Mouse (Mus musculus) forebrain, embryonic 12.5 days (tissue): ENCODE measurements around the gene Elovl2. TPM values are rescaled to one million over a fixed set of nuclear protein-coding genes. Genes with fewer than 3 reads are reported as not detected.

Experiments used
- ATAC-seq: fragments of 200-750 bp; cut with Nextera tagmentation; 2 replicates; pipeline ENCODE4 v1.8.0; 2017; ENCODE audit warnings: moderate TSS enrichment; ENCODE audit not compliant: low FRiP score
- H3K27ac ChIP-seq: fragments of 300-500 bp; sonication (generic); 2 replicates; pipeline ENCODE4 v1.5.1; 2016; ENCODE audit warnings: mild to moderate bottlenecking
- H3K27me3 ChIP-seq: fragments of 300-500 bp; sonication (generic); 2 replicates; pipeline ENCODE4 v1.6.1; 2016; ENCODE audit warnings: mild to moderate bottlenecking
- H3K36me3 ChIP-seq: fragments of 300-500 bp; sonication (generic); replicated peaks from 2 replicates; pipeline ENCODE4 v1.6.1; 2016; ENCODE audit warnings: mild to moderate bottlenecking
- H3K4me1 ChIP-seq: fragments of 300-500 bp; sonication (generic); 2 replicates; pipeline ENCODE4 v1.6.1; 2016
- H3K4me2 ChIP-seq: fragments of 300-500 bp; sonication (generic); 2 replicates; pipeline ENCODE4 v1.6.1; 2016; ENCODE audit warnings: mild to moderate bottlenecking, moderate library complexity
- H3K4me3 ChIP-seq: fragments of 300-500 bp; sonication (generic); replicated peaks from 2 replicates; pipeline ENCODE4 v1.5.1; 2016; ENCODE audit warnings: mild to moderate bottlenecking
- H3K9ac ChIP-seq: fragments of 300-500 bp; sonication (generic); 2 replicates; pipeline ENCODE4 v1.6.1; 2016; ENCODE audit warnings: mild to moderate bottlenecking
- H3K9me3 ChIP-seq: fragments of 300-500 bp; sonication (generic); 2 replicates; pipeline ENCODE4 v1.6.1; 2016
- WGBS: fragments of 180-500 bp; shearing (Covaris S2); methylation state at CpG from one replicate; pipeline ENCODE4 v1.1.7; 2016; 5-methylcytosine and 5-hydroxymethylcytosine counted together
- polyA plus RNA-seq: library from polyadenylated mRNA; unstranded; fragments of >200 nt; fragmentation: Nextera tagmentation; extraction: Ambion mirVana; gene quantifications from 2 replicates; pipeline ENCODE4 v1.2.1, GENCODE M21; 2016

The Elovl2 gene
- polyA plus RNA-seq, 1 experiment from 2014 or later: 51.6 TPM

DNA sequence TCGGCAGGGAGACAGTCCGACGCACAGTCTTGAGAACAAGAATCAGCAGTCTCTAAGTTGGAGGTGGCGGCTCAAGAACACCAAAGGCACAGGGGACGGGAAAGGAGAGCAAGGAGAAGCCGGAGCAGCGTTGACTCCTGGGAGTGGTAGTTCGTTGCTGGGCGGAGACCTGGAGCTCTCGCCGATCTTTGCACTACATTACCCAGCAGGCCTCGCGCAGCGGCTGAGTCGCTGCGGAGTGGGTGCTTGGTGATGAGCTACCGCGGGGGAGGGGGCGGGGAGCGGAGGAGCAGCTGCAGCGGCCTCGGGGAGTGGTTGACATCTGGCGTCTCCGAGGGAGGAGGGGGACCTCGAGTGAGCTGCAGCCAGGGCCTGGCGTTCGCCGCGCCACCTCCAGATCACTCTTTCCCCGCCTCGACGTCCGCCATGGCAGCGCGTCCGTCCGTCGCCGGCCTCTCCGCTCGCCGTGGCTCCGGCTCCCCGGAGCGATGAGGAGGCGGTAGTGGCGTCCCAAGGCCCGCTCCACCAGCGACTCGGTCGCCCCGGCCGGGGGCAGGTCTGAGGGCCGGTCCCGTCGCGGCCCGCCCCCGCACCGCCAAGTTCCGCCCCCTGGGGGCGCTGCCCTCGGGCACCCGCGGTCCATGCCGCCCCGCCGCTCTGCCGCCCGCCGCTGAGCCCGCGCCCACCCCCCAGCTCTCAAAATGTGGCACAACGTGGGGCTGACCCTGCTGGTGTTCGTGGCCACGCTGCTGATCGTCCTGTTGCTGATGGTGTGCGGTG lies 29.5 kb upstream of the Elovl2 start, which contains the start of gene Smim13:
TSS of gene Smim13 (plus strand) at position 307 of the 780 bp plus-strand sequence.
- Histone ChIP-seq H3K9me3 (no peaks in the 10 kb centered on the region), H3K36me3 (no peaks in the 10 kb centered on the region), H3K27ac (peak within 1 kb of the TSS; percentile 86), H3K4me3 (peak within 1 kb of the TSS; percentile 77), H3K9ac (peak within 1 kb of the TSS; percentile 79), H3K4me2 (peak within 1 kb of the TSS; percentile 73), H3K27me3 (no peaks in the 10 kb centered on the region), H3K4me1 (0 out of 2 replicates have a peak, but pooled peaks cover 7% of the 10 kb centered on the region)
- ATAC-seq: peak; percentile 98
- under 1% methylated on average over 74 of the region's 78 CpGs for WGBS

- ATAC-seq: peak; percentile 12
- Histone ChIP-seq H3K27me3 (no peaks in the 10 kb centered on the region), H3K27ac (0 out of 2 replicates have a peak overlapping the region, but pooled peaks have one; percentile 43), H3K4me2 (peak overlapping the region; percentile 73), H3K9ac (peak overlapping the region; percentile 47), H3K9me3 (no peaks in the 10 kb centered on the region), H3K4me3 (peak overlapping the region; percentile 77), H3K36me3 (no peaks in the 10 kb centered on the region), H3K4me1 (0 out of 2 replicates have a peak, but pooled peaks cover 7% of the 10 kb centered on the region)
- WGBS: 47% methylated on average over 12 of the region's 12 CpGs
These were observed 28.7 kb upstream of the Elovl2 start for GRCm38 (mm10) chr13:41248751-41249520.

GRCm38 (mm10) chr13:41244306-41244830 lies 24.2 kb upstream of the Elovl2 start:
- H3K9me3 ChIP-seq: no peaks in the 10 kb centered on the region
- no peaks in the 10 kb centered on the region for H3K4me1 ChIP-seq
- WGBS: 60% methylated on average over 6 of the region's 6 CpGs
- no peaks in the 10 kb centered on the region for H3K36me3 ChIP-seq
- no peak for ATAC-seq
- H3K9ac ChIP-seq: no peak overlapping the region
- H3K27ac ChIP-seq: no peak overlapping the region
- no peak overlapping the region for H3K4me3 ChIP-seq
- peaks cover 7% of the 10 kb centered on the region; the same call in 1 of the 2 replicates for H3K27me3 ChIP-seq
- H3K4me2 ChIP-seq: no peak overlapping the region

- no peaks in the 10 kb centered on the region for H3K4me1 ChIP-seq
- ATAC-seq: no peak
- no peaks in the 10 kb centered on the region for H3K9me3 ChIP-seq
- no peak overlapping the region for H3K4me2 ChIP-seq
- WGBS: 74% methylated on average over 2 of the region's 2 CpGs
- H3K27me3 ChIP-seq: peaks cover 9% of the 10 kb centered on the region; the same call in 1 of the 2 replicates
- no peak overlapping the region for H3K4me3 ChIP-seq
- no peak overlapping the region for H3K9ac ChIP-seq
- H3K36me3 ChIP-seq: no peaks in the 10 kb centered on the region
- no peak overlapping the region for H3K27ac ChIP-seq
These were observed 21.4 kb upstream of the Elovl2 start for GRCm38 (mm10) chr13:41241557-41241956.

GRCm38 (mm10) chr13:41238805-41239130 lies 18.6 kb upstream of the Elovl2 start:
- Histone ChIP-seq H3K9ac (no peak overlapping the region), H3K4me3 (no peak overlapping the region), H3K27ac (no peak overlapping the region), H3K9me3 (no peaks in the 10 kb centered on the region), H3K27me3 (peaks cover 13% of the 10 kb centered on the region; the same call in 1 of the 2 replicates), H3K36me3 (no peaks in the 10 kb centered on the region), H3K4me2 (no peak overlapping the region), H3K4me1 (no peaks in the 10 kb centered on the region)
- ATAC-seq: no peak
- 18% methylated on average over 5 of the region's 5 CpGs for WGBS

DNA sequence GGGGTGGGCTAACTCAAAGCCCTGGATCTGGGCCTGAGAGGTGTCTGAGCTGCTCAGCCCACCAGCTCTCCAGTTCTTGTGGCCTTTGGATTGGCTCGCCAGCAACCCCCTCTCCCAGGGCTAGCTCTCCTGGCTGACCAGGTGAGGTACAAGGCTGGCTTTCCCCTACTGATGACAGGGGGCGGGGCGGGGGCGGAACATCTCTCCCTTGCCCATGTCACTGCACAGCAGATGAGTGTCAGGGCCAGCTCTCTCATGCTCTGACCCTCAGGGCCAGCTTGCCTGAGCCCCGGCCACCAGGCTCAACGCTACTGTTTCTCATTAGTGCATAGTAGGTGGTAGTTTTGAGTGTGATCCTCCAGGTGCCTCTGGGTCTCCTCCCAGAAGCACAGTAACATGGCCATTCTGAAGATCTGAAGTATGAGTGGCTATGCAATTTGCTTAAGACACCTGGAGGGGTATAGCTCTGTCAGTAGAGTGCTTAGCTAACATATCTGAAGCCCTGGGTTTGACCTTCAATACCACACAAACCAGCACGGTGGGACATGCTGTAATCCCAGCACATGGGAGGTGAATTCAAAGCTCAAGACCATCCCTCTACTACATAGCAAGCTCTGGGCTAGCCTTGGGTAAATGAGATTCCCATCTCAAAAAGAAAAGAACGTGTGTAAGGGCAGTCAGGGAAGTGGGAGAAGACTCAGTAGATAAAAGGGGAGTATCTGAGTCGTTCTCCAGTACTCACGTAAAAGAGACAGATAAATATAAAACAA lies 18.0 kb upstream of the Elovl2 start:
- WGBS: 77% methylated on average over 10 of the region's 10 CpGs
- H3K27me3 ChIP-seq: peaks cover 13% of the 10 kb centered on the region; the same call in 1 of the 2 replicates
- no peaks in the 10 kb centered on the region for H3K36me3 ChIP-seq
- H3K4me1 ChIP-seq: no peaks in the 10 kb centered on the region
- no peak overlapping the region for H3K27ac ChIP-seq
- no peaks in the 10 kb centered on the region for H3K9me3 ChIP-seq
- no peak overlapping the region for H3K4me2 ChIP-seq
- H3K9ac ChIP-seq: no peak overlapping the region
- ATAC-seq: no peak
- no peak overlapping the region for H3K4me3 ChIP-seq

DNA sequence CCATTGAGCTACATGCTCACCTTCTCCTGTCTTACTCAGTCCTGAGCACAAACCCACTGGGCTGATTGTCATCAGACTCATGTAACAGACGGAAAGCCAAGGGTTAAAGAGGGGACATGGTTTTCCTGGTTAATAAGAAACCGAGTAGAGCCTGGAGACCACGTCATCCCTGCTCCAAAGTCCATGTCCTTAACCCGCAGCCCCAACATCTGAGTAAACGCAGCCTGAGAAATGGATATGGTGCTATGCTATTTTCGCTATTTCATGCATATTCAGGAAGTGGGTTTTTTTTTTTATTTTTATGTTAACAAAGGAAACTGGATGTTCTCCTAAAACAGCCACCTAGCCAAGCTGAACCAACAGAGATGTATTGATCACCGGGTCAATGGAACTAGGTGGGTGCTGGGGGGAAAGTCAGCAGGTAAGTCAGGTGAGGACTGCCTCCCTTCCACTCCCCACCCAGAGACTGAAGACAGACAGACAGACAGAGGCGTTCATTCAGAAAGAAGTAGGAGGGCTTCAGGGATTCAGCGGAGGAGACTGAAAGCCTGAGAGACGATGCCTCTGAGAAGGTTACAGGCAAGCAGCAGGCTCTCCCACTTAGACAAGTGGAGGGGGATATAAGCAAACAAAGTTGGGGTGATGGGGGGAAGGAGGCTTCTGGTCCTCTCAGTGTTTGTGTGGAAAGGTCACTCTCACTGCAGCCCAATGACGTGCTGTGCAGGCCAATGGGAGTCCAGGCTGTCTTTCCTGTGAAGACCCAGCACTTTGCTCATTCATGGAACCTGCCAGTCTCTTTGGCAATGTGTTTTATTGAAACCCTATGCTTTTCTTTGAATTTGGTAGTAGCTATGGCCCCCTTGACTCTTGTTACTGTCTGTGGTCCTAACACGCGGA lies 15.9 kb upstream of the Elovl2 start:
- no peaks in the 10 kb centered on the region for H3K9me3 ChIP-seq
- no peak overlapping the region for H3K9ac ChIP-seq
- WGBS: 83% methylated on average over 13 of the region's 13 CpGs
- no peaks in the 10 kb centered on the region for H3K4me1 ChIP-seq
- no peak overlapping the region for H3K4me3 ChIP-seq
- no peak overlapping the region for H3K4me2 ChIP-seq
- H3K27ac ChIP-seq: no peak overlapping the region
- no peak for ATAC-seq
- no peaks in the 10 kb centered on the region for H3K36me3 ChIP-seq
- H3K27me3 ChIP-seq: peaks cover 13% of the 10 kb centered on the region; the same call in 1 of the 2 replicates

DNA sequence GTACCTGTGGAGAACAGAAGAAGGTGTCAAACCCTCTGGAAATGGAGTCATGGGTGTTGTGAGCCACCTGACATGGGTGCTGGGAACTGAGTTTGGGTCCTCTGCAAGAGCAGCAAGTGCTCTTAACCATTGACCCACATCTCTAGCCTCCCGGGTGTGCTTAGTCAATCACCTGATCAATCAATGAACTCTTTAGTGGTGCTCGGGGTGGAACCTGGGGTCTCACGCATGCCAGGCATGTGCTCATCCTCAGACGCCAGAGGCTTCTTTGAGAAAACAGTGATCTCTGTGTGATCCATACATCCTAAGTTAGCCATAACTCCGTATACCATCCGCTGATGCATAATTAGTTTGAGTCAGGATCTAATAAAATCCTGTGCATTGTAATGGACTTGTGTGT lies 15.0 kb upstream of the Elovl2 start:
- WGBS: 91% methylated on average over 6 of the region's 6 CpGs
- Histone ChIP-seq H3K9ac (no peak overlapping the region), H3K9me3 (no peaks in the 10 kb centered on the region), H3K36me3 (no peaks in the 10 kb centered on the region), H3K27ac (no peak overlapping the region), H3K4me3 (no peak overlapping the region), H3K27me3 (peaks cover 13% of the 10 kb centered on the region; the same call in 1 of the 2 replicates), H3K4me2 (no peak overlapping the region), H3K4me1 (no peaks in the 10 kb centered on the region)
- ATAC-seq: no peak

- Histone ChIP-seq H3K4me2 (no peak overlapping the region), H3K27me3 (0 out of 2 replicates have a peak, but pooled peaks cover 4% of the 10 kb centered on the region), H3K27ac (no peak overlapping the region), H3K9me3 (no peaks in the 10 kb centered on the region), H3K36me3 (no peaks in the 10 kb centered on the region), H3K4me1 (no peaks in the 10 kb centered on the region), H3K9ac (no peak overlapping the region), H3K4me3 (no peak overlapping the region)
- ATAC-seq: no peak
- WGBS: 81% methylated on average over 7 of the region's 7 CpGs
These were observed 13.0 kb upstream of the Elovl2 start for GRCm38 (mm10) chr13:41233241-41233640.

- H3K27me3 ChIP-seq: 0 out of 2 replicates have a peak, but pooled peaks cover 4% of the 10 kb centered on the region
- H3K9ac ChIP-seq: no peak overlapping the region
- H3K4me1 ChIP-seq: no peaks in the 10 kb centered on the region
- H3K27ac ChIP-seq: no peak overlapping the region
- H3K36me3 ChIP-seq: no peaks in the 10 kb centered on the region
- no peaks in the 10 kb centered on the region for H3K9me3 ChIP-seq
- no peak overlapping the region for H3K4me2 ChIP-seq
- no peak overlapping the region for H3K4me3 ChIP-seq
- no peak for ATAC-seq
- WGBS: 93% methylated on average over 15 of the region's 15 CpGs
These were observed 12.0 kb upstream of the Elovl2 start for GRCm38 (mm10) chr13:41232209-41232608.

GRCm38 (mm10) chr13:41231389-41231983 lies 11.3 kb upstream of the Elovl2 start:
- Histone ChIP-seq H3K27ac (no peak overlapping the region), H3K4me1 (no peaks in the 10 kb centered on the region), H3K4me2 (no peak overlapping the region), H3K36me3 (no peaks in the 10 kb centered on the region), H3K27me3 (0 out of 2 replicates have a peak, but pooled peaks cover 4% of the 10 kb centered on the region), H3K9me3 (no peaks in the 10 kb centered on the region), H3K9ac (no peak overlapping the region), H3K4me3 (no peak overlapping the region)
- 72% methylated on average over 12 of the region's 12 CpGs for WGBS
- no peak for ATAC-seq
